Mouse (Mus musculus): ENCODE measurements at regions not wholly inside any gene's neighbourhood (a gene's known extent, or its start where the extent isn't known, plus 50 kb on each side); places are given as distances from the start of the nearest gene placed in this dataset.
A peak's percentile ranks its signal among the peaks of the same experiment; 100 is the strongest.

DNA sequence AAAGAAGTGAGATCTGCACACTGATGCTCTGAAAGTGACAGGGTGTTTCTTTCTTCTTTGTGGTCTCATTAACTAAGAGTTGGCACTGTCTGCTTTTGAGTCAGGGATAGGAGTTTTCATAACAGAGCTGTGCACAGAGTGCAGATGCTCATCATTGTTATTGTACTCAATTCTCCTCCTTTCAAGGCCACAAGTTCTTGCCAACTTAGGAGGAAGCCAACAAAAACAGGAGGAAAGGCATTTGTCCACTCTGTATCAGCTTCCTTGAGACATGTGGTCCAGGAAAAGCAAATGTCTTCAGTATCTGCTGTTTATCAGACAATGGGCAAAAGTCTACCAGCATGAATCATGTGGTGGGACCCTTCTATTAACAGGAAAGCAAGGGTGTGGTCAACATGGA lies 345.1 kb downstream of the Fam181b start:
- DNase-seq (ENCODE audit: low read depth, low spot score): peak; percentile 21

DNA sequence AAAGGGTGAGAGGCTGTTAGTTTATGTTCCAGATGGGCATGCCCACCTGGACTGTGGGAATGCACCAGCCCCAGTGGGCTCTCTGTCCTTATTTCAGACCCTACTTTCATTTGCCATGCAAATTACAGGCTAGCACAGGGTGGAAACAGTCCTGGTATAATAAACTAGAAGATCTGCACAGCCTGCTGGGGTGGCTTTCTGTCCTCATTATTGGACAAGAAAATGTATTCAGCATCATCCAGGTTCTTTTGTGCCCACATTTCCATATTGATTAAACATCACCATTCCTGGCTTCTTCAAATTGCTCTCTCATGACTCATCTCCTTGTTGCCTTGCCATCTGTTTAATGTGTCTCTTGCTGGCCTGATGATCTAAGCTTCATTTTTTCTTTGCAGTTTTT lies 355.4 kb downstream of the Fam181b start:
- peak; percentile 12 for DNase-seq (ENCODE audit: low read depth, low spot score)

DNA sequence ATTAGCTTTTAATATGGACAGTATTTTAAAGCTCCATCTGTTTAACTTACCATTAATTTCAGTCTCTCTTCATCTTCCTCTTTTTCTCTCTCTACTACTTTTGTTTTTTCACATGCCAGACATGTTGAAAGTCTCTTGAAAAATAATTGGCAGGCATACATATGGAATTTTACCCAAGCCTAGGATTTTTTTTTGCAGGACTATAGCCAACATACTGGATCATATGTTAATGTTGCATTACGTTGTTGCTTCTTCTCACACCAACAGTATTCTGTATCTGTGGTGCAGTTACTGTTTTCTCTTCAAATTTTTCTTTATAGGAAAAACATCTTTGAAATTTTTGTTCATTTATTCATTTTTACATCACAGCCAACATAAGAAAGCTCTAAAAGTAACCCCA lies 374.4 kb downstream of the Fam181b start:
- no peak for DNase-seq (ENCODE audit: low read depth, low spot score)

DNA sequence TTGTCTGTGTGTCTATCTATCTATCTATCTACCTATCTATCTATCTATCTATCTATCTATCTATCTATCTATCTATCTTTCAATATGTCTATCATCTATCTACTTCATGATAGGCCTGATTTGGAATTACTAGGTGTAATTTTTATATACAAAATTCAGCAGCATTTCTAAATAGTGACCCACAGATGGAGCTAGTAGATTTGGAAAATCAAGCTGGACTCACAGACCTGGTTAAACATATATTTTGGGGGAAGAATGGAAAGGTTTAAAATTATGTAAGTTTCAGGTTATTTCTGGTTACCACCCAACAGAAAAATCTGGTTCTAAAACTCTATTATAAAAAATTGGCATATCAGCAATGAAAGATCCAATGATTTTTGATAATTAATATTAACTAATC lies 383.7 kb downstream of the Fam181b start:
- DNase-seq (ENCODE audit: low read depth, low spot score): peak; percentile 38

DNA sequence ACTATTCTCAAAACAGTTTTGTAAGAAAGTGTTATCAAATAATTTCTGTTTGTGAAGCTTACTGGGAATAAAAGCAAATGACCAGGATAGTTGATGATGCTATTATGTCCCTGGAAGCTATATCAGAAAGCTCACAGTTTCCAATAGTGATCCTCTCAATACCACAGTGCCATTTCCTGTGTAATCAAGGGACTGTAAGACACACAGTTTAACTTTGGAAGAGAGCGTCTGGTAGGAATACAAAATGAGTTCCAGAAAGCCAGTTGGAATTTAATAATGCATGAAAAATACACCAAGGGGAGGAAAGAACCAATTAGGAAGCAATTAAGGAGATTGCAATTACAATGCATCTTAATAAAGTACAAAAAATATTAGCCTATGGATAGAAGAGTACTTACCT lies 393.7 kb downstream of the Fam181b start:
- DNase-seq (ENCODE audit: low read depth, low spot score): no peak

DNA sequence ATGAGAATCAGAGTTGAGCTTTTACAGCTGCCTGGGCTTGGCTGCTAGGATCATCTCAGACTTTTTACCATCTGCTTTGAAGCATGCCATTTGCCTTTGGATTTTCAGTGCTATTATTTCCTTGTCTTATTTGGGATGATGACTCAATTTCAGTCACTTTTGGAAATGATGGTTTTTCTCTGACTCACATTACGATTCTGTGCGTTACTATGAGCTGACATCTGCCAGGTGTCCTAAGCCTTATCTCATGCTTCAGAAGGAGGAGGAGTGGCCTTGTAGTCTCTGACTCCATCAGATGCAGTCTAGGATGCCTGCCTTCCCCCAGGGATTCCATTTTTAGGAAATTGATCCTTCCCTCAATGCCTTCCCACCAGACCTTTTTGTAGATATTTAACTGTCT lies 431.0 kb downstream of the Fam181b start:
- peak; percentile 64 for DNase-seq (ENCODE audit: low read depth, low spot score)

DNA sequence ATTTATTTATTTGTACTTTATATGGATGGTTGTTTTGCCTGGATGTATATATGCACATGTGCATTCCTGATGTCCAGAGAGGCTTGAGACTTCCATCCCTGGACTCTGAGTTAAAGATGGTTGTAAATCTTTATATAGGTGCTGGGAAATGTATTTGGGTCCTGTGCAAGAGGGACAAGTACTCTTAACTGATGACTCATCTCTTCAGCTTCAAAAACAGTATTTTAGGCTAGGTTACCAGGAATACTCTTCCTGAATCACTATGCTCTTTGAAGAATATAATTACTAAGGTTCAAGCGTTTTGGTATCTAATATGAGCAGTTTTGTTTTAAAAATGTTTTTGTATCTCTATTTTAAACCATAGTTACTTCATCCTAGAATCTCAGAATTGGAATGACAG lies 431.6 kb downstream of the Fam181b start:
- no peak for DNase-seq (ENCODE audit: low read depth, low spot score)

DNA sequence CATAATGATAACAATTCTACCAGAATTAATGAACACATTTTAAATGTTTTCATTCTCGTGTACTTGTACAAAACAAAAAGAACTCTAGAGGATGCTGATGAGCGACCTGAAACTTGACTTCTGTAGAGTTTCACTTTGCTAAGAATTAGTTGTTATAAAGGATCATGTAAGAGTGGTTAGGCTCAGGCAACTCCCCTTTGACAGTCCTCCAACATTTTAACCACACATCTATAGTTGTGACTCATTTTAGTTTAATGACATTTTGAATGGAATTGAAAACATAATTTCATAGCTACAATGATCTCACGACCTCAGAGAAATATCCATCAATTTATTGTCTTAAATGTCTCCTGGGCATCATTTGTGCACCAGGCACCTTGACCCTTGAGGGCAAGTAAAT lies 479.5 kb downstream of the Fam181b start:
- peak; percentile 64 for DNase-seq (ENCODE audit: low read depth, low spot score)

DNA sequence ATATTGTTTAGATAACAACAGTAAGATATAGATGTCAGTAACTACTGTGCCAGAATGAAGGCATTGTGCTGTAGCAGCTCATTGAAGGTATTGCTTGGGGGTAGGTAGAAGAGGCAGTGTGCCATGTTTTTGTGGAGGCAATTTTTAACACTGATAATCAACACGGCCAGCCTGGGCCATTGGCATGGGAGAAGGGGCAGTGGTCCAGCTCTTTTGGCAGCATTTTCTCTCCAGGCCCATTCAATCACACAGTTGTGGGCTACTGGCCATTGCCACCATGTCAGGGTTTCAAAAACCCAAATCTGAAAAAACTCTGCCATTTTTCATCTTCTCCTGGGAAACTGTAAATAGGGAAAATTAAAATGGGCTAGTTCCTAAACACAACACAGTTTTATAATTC lies 497.9 kb downstream of the Fam181b start:
- no peak for DNase-seq (ENCODE audit: low read depth, low spot score)

DNA sequence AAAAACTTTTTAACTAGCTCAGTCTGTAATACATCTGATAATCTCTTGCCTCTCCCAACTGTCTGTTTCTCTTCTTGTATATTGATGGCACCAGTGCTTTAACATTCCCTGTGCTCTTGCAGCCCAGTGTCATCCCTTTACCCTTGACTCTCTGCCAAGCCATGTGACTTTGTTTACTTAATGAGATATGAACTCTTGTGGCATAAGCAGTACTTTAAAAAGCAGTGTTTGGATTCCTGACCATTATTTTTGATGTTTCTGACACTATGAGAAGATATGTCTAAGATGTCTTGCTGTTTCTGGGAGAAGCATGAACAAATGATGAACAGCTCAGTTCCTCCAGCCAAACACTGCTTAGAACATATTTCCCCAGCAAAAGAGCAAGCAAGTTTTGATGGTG lies 507.5 kb downstream of the Fam181b start:
- DNase-seq (ENCODE audit: low read depth, low spot score): peak; percentile 1

DNA sequence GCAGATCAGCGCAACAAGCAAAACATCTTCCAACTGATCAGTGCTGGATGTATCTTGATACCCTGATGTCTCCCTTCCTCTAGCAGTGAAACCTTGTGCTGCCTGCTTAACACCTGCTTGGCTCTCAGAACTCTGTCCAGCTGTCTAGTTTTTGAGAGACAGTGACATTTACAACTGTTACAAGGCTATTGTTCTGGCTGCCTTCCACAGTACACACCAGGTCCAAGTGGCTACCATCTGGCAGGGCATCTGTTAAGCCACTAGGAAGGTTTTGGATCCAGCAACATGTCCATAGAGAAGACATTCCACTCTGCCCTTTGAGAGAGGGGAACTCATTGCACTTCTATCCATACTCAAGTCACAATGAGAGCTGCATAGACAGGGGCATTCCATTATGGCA lies 508.4 kb downstream of the Fam181b start:
- no peak for DNase-seq (ENCODE audit: low read depth, low spot score)
